Mouse (Mus musculus) megakaryocyte, embryonic 14.5 days (primary cell): ENCODE results near the gene Slc51a.

Source experiments
- FLI1 ChIP-seq: IDR thresholded peaks from 2 replicates; pipeline ENCODE4 v1.6.1; 2012; ENCODE audit warnings: low read length, inconsistent platforms, mixed read lengths
- GATA1 ChIP-seq: IDR thresholded peaks from 3 replicates; pipeline ENCODE4 v1.6.1; 2012; ENCODE audit warnings: mixed read lengths, low read length, inconsistent platforms, borderline replicate concordance

GRCm38 (mm10) chr16:32532878-32533826 lies 45.5 kb upstream of the Slc51a start:
- TF ChIP-seq GATA1, result no peak
- no peak for TF ChIP-seq FLI1
